Mouse (Mus musculus) kidney, postnatal 0 days (tissue): Measurements from ENCODE around the gene Plau. TPM values are rescaled to one million over a fixed set of nuclear protein-coding genes. Genes with fewer than 3 reads are reported as not detected.

Experiments
- ATAC-seq: fragments of 200-750 bp; cut with Nextera tagmentation; replicated peaks from 2 replicates; pipeline ENCODE4 v1.8.0; 2017; ENCODE audit warnings: low read depth, moderate number of reproducible peaks, moderate TSS enrichment, moderate library complexity; ENCODE audit not compliant: low FRiP score
- DNase-seq: peaks from one replicate; pipeline ENCODE4 v3.0.0-alpha.2; 2016; ENCODE audit warnings: low spot score
- H3K27ac ChIP-seq: fragments of 300-500 bp; sonication (generic); 2 replicates; pipeline ENCODE4 v1.5.1; 2014; ENCODE audit warnings: mild to moderate bottlenecking
- H3K27me3 ChIP-seq: fragments of 300-500 bp; sonication (generic); 2 replicates; pipeline ENCODE4 v1.6.1; 2014; ENCODE audit warnings: low read length, mixed read lengths; ENCODE audit not compliant: insufficient read depth
- H3K36me3 ChIP-seq: fragments of 300-500 bp; sonication (generic); 2 replicates; pipeline ENCODE4 v1.6.1; 2014; ENCODE audit warnings: low read length, mixed read lengths; ENCODE audit not compliant: insufficient read depth
- H3K4me1 ChIP-seq: fragments of 300-500 bp; sonication (generic); replicated peaks from 2 replicates; pipeline ENCODE4 v1.6.1; 2014; ENCODE audit warnings: antibody characterized with exemption, low read length, mixed read lengths; ENCODE audit not compliant: insufficient read depth
- H3K4me2 ChIP-seq: fragments of 300-500 bp; sonication (generic); 2 replicates; pipeline ENCODE4 v1.6.1; 2014; ENCODE audit warnings: mild to moderate bottlenecking, low read length, moderate library complexity, mixed read lengths
- H3K4me3 ChIP-seq: fragments of 300-500 bp; sonication (generic); replicated peaks from 2 replicates; pipeline ENCODE4 v1.5.1; 2014; ENCODE audit warnings: low read depth, low read length
- H3K9ac ChIP-seq: fragments of 300-500 bp; sonication (generic); 2 replicates; pipeline ENCODE4 v1.6.1; 2014; ENCODE audit warnings: low read depth, low read length
- H3K9me3 ChIP-seq: fragments of 300-500 bp; sonication (generic); replicated peaks from 2 replicates; pipeline ENCODE4 v1.6.1; 2016; ENCODE audit warnings: low read length, inconsistent platforms, mixed read lengths
- CTCF ChIP-seq: IDR thresholded peaks from 2 replicates; pipeline ENCODE4 v1.5.1; 2016; ENCODE audit warnings: antibody characterized with exemption, low read depth, mild to moderate bottlenecking, moderate library complexity
- WGBS: fragments of 180-500 bp; shearing (Covaris S2); extraction: QIAGEN DNeasy Blood & Tissue Kit; methylation state at CpG from one replicate; pipeline ENCODE4 v1.1.7; 2014; 5-methylcytosine and 5-hydroxymethylcytosine counted together
- polyA plus RNA-seq: library from polyadenylated mRNA; unstranded; fragments of >200 nt; fragmentation: Nextera tagmentation; extraction: Ambion mirVana; gene quantifications from 2 replicates; pipeline ENCODE4 v1.2.1, GENCODE M21; 2015

Plau gene
- polyA plus RNA-seq, 1 experiment from 2014 or later = 70.2 TPM

- DNase-seq (no peak), ATAC-seq (no peak)
- Histone ChIP-seq H3K9ac (no peak overlapping the region), H3K27me3 (no peaks in the 10 kb centered on the region), H3K4me1 (0 out of 2 replicates have a peak, but pooled peaks cover 17% of the 10 kb centered on the region), H3K4me2 (no peak overlapping the region), H3K27ac (no peak overlapping the region), H3K4me3 (no peak overlapping the region), H3K9me3 (no peaks in the 10 kb centered on the region), H3K36me3 (no peaks in the 10 kb centered on the region)
- no peak for TF ChIP-seq CTCF
- 80% methylated on average over 8 of the region's 8 CpGs for WGBS
Observed at GRCm38 (mm10) chr14:20796170-20796569, 40.3 kb upstream of the Plau start.

- Histone ChIP-seq H3K9ac (no peak overlapping the region), H3K4me1 (0 out of 2 replicates have a peak, but pooled peaks cover 17% of the 10 kb centered on the region), H3K27ac (no peak overlapping the region), H3K4me3 (no peak overlapping the region), H3K9me3 (no peaks in the 10 kb centered on the region), H3K4me2 (no peak overlapping the region), H3K27me3 (no peaks in the 10 kb centered on the region), H3K36me3 (no peaks in the 10 kb centered on the region)
- 62% methylated on average over 8 of the region's 8 CpGs for WGBS
- ATAC-seq = no peak
- TF ChIP-seq CTCF = no peak
- no peak for DNase-seq
Observed at GRCm38 (mm10) chr14:20796643-20797042, 39.8 kb upstream of the Plau start.

- H3K9ac ChIP-seq = no peak overlapping the region
- TF ChIP-seq CTCF = no peak
- DNase-seq (no peak), ATAC-seq (no peak)
- no peak overlapping the region for H3K4me3 ChIP-seq
- H3K27ac ChIP-seq = no peak overlapping the region
- H3K36me3 ChIP-seq = no peaks in the 10 kb centered on the region
- H3K9me3 ChIP-seq = no peaks in the 10 kb centered on the region
- H3K4me2 ChIP-seq = no peak overlapping the region
- whole genome bisulfite sequencing = 84% methylated on average over 6 of the region's 6 CpGs
- H3K27me3 ChIP-seq = no peaks in the 10 kb centered on the region
- 0 out of 2 replicates have a peak, but pooled peaks cover 8% of the 10 kb centered on the region for H3K4me1 ChIP-seq
Observed at GRCm38 (mm10) chr14:20798300-20798699, 38.2 kb upstream of the Plau start.

GRCm38 (mm10) chr14:20798761-20799160, 37.7 kb upstream of the Plau start:
- Histone ChIP-seq H3K36me3 (no peaks in the 10 kb centered on the region), H3K9me3 (no peaks in the 10 kb centered on the region), H3K27ac (no peak overlapping the region), H3K4me3 (no peak overlapping the region), H3K4me2 (no peak overlapping the region), H3K9ac (no peak overlapping the region), H3K27me3 (no peaks in the 10 kb centered on the region), H3K4me1 (0 out of 2 replicates have a peak, but pooled peaks cover 8% of the 10 kb centered on the region)
- DNase-seq = peak; percentile 92
- TF ChIP-seq CTCF = peak; percentile 95
- WGBS = 9% methylated on average over 7 of the region's 7 CpGs
- no peak for ATAC-seq

- TF ChIP-seq CTCF = no peak
- H3K4me1 ChIP-seq = peaks cover 7% of the 10 kb centered on the region
- H3K9ac ChIP-seq = no peak overlapping the region
- no peaks in the 10 kb centered on the region for H3K9me3 ChIP-seq
- H3K4me2 ChIP-seq = no peak overlapping the region
- 31% methylated on average over 2 of the region's 2 CpGs for WGBS
- DNase-seq (no peak), ATAC-seq (peak; percentile 58)
- no peaks in the 10 kb centered on the region for H3K27me3 ChIP-seq
- no peak overlapping the region for H3K4me3 ChIP-seq
- H3K36me3 ChIP-seq = no peaks in the 10 kb centered on the region
- H3K27ac ChIP-seq = no peak overlapping the region
Observed at GRCm38 (mm10) chr14:20802926-20803605, 33.4 kb upstream of the Plau start.

- H3K4me2 ChIP-seq = no peak overlapping the region
- H3K9me3 ChIP-seq = no peaks in the 10 kb centered on the region
- no peaks in the 10 kb centered on the region for H3K27me3 ChIP-seq
- no peak overlapping the region for H3K4me3 ChIP-seq
- H3K36me3 ChIP-seq = no peaks in the 10 kb centered on the region
- H3K27ac ChIP-seq = no peak overlapping the region
- peaks cover 7% of the 10 kb centered on the region for H3K4me1 ChIP-seq
- DNase-seq (peak; percentile 93), ATAC-seq (peak; percentile 71)
- no peak overlapping the region for H3K9ac ChIP-seq
- 4% methylated on average over 7 of the region's 7 CpGs for WGBS
- TF ChIP-seq CTCF = peak; percentile 96
Observed at GRCm38 (mm10) chr14:20803606-20803938, 32.9 kb upstream of the Plau start.

- H3K4me1 ChIP-seq = peaks cover 7% of the 10 kb centered on the region
- H3K36me3 ChIP-seq = no peaks in the 10 kb centered on the region
- H3K27me3 ChIP-seq = no peaks in the 10 kb centered on the region
- TF ChIP-seq CTCF = no peak
- 59% methylated on average over 5 of the region's 5 CpGs for WGBS
- no peak overlapping the region for H3K27ac ChIP-seq
- H3K9me3 ChIP-seq = no peaks in the 10 kb centered on the region
- DNase-seq (no peak), ATAC-seq (no peak)
- no peak overlapping the region for H3K4me3 ChIP-seq
- no peak overlapping the region for H3K9ac ChIP-seq
- no peak overlapping the region for H3K4me2 ChIP-seq
Observed at GRCm38 (mm10) chr14:20804481-20804880, 32.0 kb upstream of the Plau start.
